Mouse (Mus musculus): ENCODE results near the gene Fam184a. TPM values are rescaled to one million over a fixed set of nuclear protein-coding genes. Genes with fewer than 3 reads are reported as not detected.
A peak's percentile ranks its signal among the peaks of the same experiment; 100 is the strongest.

Gene Fam184a
- polyA plus RNA-seq, 1 experiment, result 4.1 TPM

DNA sequence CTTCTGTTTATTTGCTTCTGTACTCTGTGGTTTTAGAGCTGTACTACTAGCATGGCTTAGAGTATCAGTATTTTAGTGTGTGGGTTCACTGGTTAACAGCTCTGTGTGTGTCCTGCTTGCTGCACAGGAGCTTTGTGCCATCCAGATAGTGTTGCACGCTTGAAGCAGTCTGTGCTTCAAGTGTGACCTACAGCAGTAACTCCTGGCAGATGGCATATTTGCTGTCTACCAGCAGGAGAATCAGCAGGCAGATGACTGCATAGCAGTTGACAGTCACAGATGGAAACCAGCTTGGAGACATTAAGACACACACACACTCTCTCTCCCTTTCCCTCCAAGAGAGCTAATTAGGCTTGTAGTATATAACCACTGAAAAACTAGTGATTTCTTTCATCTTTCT lies 138.8 kb downstream of the Fam184a start:
- TF ChIP-seq CTCF (IDR thresholded peaks at IDR 0.05; ENCODE audit: insufficient read depth, low read length), result no peak
- no peak for TF ChIP-seq POLR2A (IDR thresholded peaks at IDR 0.05; ENCODE audit: borderline replicate concordance, extremely low read depth, low read depth, low read length)
- WGBS, result 82% methylated on average over 1 of the region's 1 CpGs
- no peak for DNase-seq
- Histone ChIP-seq H3K4me3 (replicated peaks; ENCODE audit: extremely low read depth, low read depth, low read length) (no peak overlapping the region), H3K4me1 (ENCODE audit: control insufficient read depth, insufficient read depth, low read length) (peaks cover 2% of the 10 kb centered on the region)

- DNase-seq, result no peak
- 55% methylated on average over 2 of the region's 2 CpGs for WGBS
- TF ChIP-seq POLR2A (IDR thresholded peaks at IDR 0.05; ENCODE audit: borderline replicate concordance, extremely low read depth, low read depth, low read length), result no peak
- TF ChIP-seq CTCF (IDR thresholded peaks at IDR 0.05; ENCODE audit: insufficient read depth, low read length), result no peak
These were observed 142.6 kb downstream of the Fam184a start for GRCm38 (mm10) chr10:53608274-53608673.

GRCm38 (mm10) chr10:53605328-53605727 lies 145.6 kb downstream of the Fam184a start:
- WGBS, result 35% methylated on average over 2 of the region's 2 CpGs
- TF ChIP-seq POLR2A (IDR thresholded peaks at IDR 0.05; ENCODE audit: borderline replicate concordance, extremely low read depth, low read depth, low read length) (no peak), CTCF (IDR thresholded peaks at IDR 0.05; ENCODE audit: insufficient read depth, low read length) (no peak)

More at GRCm38 (mm10) chr10:53608274-53608673, 142.6 kb downstream of the Fam184a start:
- no peak overlapping the region for H3K4me3 ChIP-seq (replicated peaks; ENCODE audit: extremely low read depth, low read depth, low read length)
- no peaks in the 10 kb centered on the region; the same call in 1 of the 2 replicates for H3K4me1 ChIP-seq (ENCODE audit: control insufficient read depth, insufficient read depth, low read length)

GRCm38 (mm10) chr10:53598821-53599220 lies 152.1 kb downstream of the Fam184a start:
- TF ChIP-seq CTCF (IDR thresholded peaks at IDR 0.05; ENCODE audit: insufficient read depth, low read length) (no peak), POLR2A (IDR thresholded peaks at IDR 0.05; ENCODE audit: borderline replicate concordance, extremely low read depth, low read depth, low read length) (no peak)
- 54% methylated on average over 5 of the region's 5 CpGs for WGBS

More at GRCm38 (mm10) chr10:53605328-53605727, 145.6 kb downstream of the Fam184a start:
- H3K4me1 ChIP-seq (ENCODE audit: control insufficient read depth, insufficient read depth, low read length), result no peaks in the 10 kb centered on the region
- no peak for DNase-seq
- no peak overlapping the region for H3K4me3 ChIP-seq (replicated peaks; ENCODE audit: extremely low read depth, low read depth, low read length)

GRCm38 (mm10) chr10:53597121-53597881 lies 153.6 kb downstream of the Fam184a start:
- TF ChIP-seq CTCF (IDR thresholded peaks at IDR 0.05; ENCODE audit: insufficient read depth, low read length) (no peak), POLR2A (IDR thresholded peaks at IDR 0.05; ENCODE audit: borderline replicate concordance, extremely low read depth, low read depth, low read length) (no peak)
- WGBS, result under 1% methylated on average over 98 of the region's 99 CpGs
- peaks cover 10% of the 10 kb centered on the region for H3K4me1 ChIP-seq (ENCODE audit: control insufficient read depth, insufficient read depth, low read length)
- peak; percentile 52 for DNase-seq
- H3K4me3 ChIP-seq (replicated peaks; ENCODE audit: extremely low read depth, low read depth, low read length), result peak overlapping the region; percentile 88

More at GRCm38 (mm10) chr10:53598821-53599220, 152.1 kb downstream of the Fam184a start:
- H3K4me1 ChIP-seq (ENCODE audit: control insufficient read depth, insufficient read depth, low read length), result peaks cover 10% of the 10 kb centered on the region
- DNase-seq, result no peak
- H3K4me3 ChIP-seq (replicated peaks; ENCODE audit: extremely low read depth, low read depth, low read length), result no peak overlapping the region

GRCm38 (mm10) chr10:53596677-53597120 lies 154.2 kb downstream of the Fam184a start, which contains the start of gene Asf1a:
Gene Asf1a (plus strand): TSS chr10:53596757.
- H3K4me3 ChIP-seq (replicated peaks; ENCODE audit: extremely low read depth, low read depth, low read length), result peak within 1 kb of the TSS; percentile 88
- peak; percentile 91 for DNase-seq
- H3K4me1 ChIP-seq (ENCODE audit: control insufficient read depth, insufficient read depth, low read length), result peaks cover 10% of the 10 kb centered on the region
- no peak; the same call in 1 of the 2 replicates for TF ChIP-seq POLR2A (IDR thresholded peaks at IDR 0.05; ENCODE audit: borderline replicate concordance, extremely low read depth, low read depth, low read length)
- TF ChIP-seq CTCF (IDR thresholded peaks at IDR 0.05; ENCODE audit: insufficient read depth, low read length), result peak; percentile 54
- WGBS, result 1% methylated on average over 44 of the region's 52 CpGs

GRCm38 (mm10) chr10:53595744-53596676 lies 154.9 kb downstream of the Fam184a start:
- no peak for TF ChIP-seq CTCF (IDR thresholded peaks at IDR 0.05; ENCODE audit: insufficient read depth, low read length)
- peak; percentile 49; the same call in 1 of the 2 replicates for TF ChIP-seq POLR2A (IDR thresholded peaks at IDR 0.05; ENCODE audit: borderline replicate concordance, extremely low read depth, low read depth, low read length)
- 4% methylated on average over 27 of the region's 27 CpGs for WGBS
- DNase-seq, result peak; percentile 70
- peak overlapping the region; percentile 88 for H3K4me3 ChIP-seq (replicated peaks; ENCODE audit: extremely low read depth, low read depth, low read length)
- peaks cover 10% of the 10 kb centered on the region for H3K4me1 ChIP-seq (ENCODE audit: control insufficient read depth, insufficient read depth, low read length)

DNA sequence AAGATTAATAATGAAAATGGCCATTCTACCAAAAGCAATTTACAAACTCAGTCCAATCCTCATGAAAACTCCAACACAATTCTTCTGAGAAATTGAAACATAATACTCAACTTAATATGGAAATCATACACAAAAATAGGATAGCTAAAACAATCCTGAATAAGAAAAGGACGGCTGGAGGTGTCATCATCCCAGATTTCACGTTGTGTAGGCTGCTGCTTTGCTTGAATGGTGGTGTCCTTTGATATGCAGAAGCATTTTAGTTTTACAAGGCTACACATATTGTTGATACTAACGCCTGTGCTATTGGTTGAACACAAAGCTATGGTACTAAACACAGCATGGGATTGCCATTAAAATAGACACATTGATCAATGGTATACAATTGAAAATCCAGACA lies 165.1 kb downstream of the Fam184a start:
- no peak for DNase-seq
- Histone ChIP-seq H3K4me3 (replicated peaks; ENCODE audit: extremely low read depth, low read depth, low read length) (no peak overlapping the region), H3K4me1 (ENCODE audit: control insufficient read depth, insufficient read depth, low read length) (0 out of 2 replicates have a peak, but pooled peaks cover 1% of the 10 kb centered on the region)
- WGBS, result 86% methylated on average over 3 of the region's 3 CpGs
- no peak for TF ChIP-seq POLR2A (IDR thresholded peaks at IDR 0.05; ENCODE audit: borderline replicate concordance, extremely low read depth, low read depth, low read length)
- TF ChIP-seq CTCF (IDR thresholded peaks at IDR 0.05; ENCODE audit: insufficient read depth, low read length), result no peak

Other genes starting within 250 kb of the Fam184a start
- 4.0 and 5.1 TPM in 2 replicates for gene Asf1a, start 154.4 kb downstream of the Fam184a start, polyA plus RNA-seq (2012; rRNA removed)
- 2.3 and 2.7 TPM in 2 replicates for gene Mcm9, start 120.7 kb downstream of the Fam184a start, polyA plus RNA-seq (2012; rRNA removed)